Mouse (Mus musculus) mesoderm, embryonic 11.5 days (tissue): ENCODE results near the gene Diras2.

Experiments
- DNase-seq: peaks from one replicate; pipeline ENCODE4 v3.0.0-alpha.2; 2012; ENCODE audit warnings: low read depth, low spot score

The Diras2 gene

GRCm38 (mm10) chr13:52531121-52531520, at the start of gene Diras2:
Gene Diras2 (minus strand): TSS chr13:52531279.
- no peak for DNase-seq

GRCm38 (mm10) chr13:52578776-52579175, 47.7 kb upstream of the Diras2 start:
- no peak for DNase-seq

- no peak for DNase-seq
These were observed 46.9 kb upstream of the Diras2 start for GRCm38 (mm10) chr13:52577939-52578338.

- no peak for DNase-seq
These were observed 46.3 kb upstream of the Diras2 start for GRCm38 (mm10) chr13:52577326-52577920.

- no peak for DNase-seq
These were observed 45.8 kb upstream of the Diras2 start for GRCm38 (mm10) chr13:52576841-52577240.

DNA sequence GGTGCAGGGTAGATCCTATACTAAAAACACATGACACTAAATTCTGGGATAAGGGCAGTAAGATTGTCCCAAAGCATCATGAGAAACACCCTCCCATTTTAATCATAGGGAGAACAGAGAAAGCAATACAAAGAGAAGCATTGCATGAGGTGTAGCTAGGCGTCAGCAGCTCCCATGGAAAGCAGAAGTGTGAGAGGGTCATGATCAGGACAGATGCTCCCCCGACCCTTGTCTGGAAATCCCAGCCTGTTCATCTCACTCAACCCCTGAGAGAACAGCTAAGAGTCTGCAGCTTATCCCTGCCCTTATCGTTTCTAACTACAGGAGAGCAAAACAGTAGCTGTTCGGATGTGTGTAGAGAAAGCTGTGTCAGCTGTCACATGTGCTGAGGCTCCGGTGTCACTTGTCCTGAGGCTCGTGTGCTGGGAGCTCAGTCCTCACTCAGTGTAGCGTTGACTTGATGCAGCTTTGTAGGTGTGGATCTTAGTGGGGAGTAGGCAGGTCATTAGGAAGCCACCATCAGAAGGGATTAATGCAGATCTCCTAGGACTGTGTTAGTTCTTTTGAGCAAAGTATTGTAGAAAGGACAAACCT, 45.0 kb upstream of the Diras2 start:
- no peak for DNase-seq

DNA sequence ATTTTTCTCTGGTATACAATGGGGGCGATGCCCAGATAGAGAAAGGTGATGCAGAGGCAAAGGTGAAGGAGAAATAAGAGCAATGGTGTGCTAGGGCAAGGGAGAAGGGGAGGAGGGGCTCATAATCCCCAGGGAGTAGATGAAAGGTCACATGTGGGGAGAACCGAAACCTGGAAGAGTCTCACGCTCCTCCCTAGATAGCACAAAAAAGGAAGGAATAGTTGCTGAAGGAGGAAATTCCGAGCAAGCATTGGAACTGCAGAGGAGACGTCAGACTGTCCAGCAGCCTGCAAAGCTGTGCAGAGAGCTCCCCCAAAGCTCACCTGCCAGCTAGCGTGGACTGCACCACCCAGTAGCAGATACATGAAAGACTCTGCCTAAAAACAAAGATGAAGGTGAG, 44.4 kb upstream of the Diras2 start:
- DNase-seq = no peak

GRCm38 (mm10) chr13:52574311-52574710, 43.2 kb upstream of the Diras2 start:
- no peak for DNase-seq

DNA sequence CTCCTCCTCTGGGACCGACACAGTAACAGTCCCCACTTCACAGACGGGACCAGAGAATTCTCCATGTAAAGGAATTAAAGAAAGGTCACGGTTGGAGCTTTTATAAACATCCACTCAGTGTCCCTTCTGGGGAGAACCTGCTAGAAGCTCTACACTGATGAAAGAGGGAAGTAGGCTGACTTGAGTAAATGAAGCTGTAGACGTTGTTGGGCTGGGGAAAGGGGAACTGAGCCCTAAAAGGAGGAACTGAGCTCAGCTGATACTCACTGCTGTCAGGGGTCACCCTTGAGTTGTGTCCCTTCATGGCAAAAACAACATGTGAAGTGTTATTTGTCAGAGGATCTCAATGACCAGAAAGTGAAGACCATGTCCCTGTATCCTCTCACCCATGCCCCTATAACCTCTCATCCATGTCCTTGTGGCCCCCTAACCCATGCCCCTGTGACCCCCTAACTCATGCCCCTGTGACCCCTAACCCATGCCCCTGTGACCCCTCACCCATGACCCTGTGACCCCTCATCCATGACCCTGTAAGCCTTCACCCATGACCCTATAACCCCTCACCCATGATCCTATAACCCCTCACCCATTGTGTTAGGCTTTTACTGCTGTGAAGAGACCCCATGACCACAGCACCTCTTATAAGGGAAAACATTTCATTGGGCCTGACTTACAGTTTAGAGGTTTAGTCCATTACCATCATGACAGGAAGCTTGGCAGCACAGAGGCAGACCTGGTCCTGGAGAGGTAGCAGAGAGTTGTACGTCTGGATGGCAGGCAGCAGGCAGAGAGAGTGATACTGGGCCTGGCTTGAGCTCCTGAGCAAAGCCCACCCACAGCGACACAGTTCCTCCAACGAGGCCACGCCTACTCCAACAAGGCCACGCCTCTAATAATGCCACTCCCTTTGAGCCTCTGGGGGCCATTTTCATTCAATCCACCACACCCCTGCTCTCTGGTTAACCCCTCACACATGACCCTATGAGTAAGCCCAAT, 41.7 kb upstream of the Diras2 start:
- DNase-seq = no peak

GRCm38 (mm10) chr13:52571591-52572384, 40.7 kb upstream of the Diras2 start:
- DNase-seq = no peak

DNA sequence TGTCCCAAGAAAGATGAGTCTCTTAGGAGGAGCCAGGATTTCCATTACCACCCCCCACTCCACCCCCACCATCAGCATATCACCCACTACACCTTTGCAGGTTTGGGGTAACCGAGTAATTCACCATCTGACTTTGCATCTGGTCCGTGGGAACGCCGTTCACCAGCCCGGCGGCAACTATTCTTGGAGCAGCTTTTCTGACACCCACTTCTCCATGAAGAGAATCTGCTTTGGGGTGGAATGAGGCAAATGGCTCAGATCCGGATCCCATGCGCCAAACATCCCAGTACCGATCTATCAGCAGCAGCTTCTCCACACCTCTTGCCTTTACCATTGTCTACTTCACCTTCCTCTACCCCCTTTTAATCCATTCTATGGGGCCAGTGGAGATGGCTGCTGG, 39.2 kb upstream of the Diras2 start:
- DNase-seq = no peak

- no peak for DNase-seq
These were observed 38.2 kb upstream of the Diras2 start for GRCm38 (mm10) chr13:52569194-52569769.

- no peak for DNase-seq
These were observed 35.7 kb upstream of the Diras2 start for GRCm38 (mm10) chr13:52566777-52567176.

DNA sequence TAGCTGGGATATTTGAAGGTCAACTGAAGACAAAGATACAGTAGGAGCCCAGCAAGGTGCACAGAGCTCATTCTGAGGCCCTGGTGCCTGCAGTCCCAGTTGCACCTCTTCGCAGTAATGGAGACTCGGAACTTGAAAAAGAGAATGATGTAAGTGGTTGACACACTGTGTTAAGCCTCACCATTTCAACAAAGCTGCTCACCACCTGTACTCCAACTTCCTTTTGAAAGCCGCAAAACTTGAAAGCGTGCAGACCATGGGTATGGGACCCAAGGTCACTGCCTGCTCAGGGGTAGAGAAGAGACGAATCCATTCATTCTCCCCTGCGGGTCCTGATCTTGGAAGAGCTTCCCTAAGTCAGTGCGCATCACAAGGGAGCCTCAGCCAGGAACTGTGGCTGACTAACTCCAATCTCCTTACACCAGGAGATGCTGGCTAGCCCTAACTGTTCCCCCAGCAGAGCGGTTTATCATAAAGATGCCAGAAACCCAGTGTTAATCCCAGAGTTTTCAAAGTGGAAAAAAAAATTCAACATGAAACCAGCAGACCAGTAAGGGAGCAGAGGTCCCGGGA, 35.2 kb upstream of the Diras2 start:
- no peak for DNase-seq

GRCm38 (mm10) chr13:52565103-52565739, 34.1 kb upstream of the Diras2 start:
- peak; percentile 37 for DNase-seq

GRCm38 (mm10) chr13:52562166-52562571, 31.1 kb upstream of the Diras2 start:
- DNase-seq = peak; percentile 36

DNA sequence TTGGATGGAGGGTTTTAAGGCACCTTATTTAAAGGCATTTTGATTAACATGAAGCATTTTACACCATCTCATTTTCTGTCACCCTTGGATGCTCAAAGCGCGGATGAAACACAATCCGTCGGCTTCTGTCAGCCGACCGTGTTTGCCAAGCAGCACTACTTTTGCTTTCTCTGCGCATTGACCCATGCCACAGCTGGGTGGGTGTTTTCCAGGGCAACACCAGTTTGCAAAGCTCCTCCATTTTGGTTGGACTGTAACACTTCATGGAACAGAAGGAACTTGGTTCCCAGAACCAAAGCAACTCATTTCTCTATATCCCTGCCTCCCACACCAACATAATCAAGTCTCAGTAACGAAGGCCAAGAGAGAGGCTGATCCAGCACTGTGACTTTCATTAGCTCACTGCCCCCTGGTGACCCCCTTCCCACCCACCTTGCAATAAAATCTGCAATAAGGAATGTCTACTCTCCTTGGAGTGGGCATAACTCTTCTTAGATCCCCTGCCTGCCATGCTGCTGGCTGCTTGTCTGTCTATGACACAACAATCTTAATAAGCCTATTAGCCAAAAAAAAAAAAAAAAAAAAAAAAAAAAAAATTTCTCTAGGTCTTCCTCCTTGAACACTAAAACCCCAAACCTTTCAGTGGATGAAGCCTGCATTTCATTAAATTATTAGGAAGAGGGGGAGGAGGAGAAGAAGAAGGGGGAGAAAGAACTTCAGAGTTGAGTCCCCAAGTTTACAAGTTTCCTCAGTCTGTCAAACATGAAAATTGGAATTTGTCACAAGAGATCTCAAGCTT, 30.5 kb upstream of the Diras2 start:
- DNase-seq = no peak

GRCm38 (mm10) chr13:52557421-52557820, 26.3 kb upstream of the Diras2 start:
- DNase-seq = no peak

DNA sequence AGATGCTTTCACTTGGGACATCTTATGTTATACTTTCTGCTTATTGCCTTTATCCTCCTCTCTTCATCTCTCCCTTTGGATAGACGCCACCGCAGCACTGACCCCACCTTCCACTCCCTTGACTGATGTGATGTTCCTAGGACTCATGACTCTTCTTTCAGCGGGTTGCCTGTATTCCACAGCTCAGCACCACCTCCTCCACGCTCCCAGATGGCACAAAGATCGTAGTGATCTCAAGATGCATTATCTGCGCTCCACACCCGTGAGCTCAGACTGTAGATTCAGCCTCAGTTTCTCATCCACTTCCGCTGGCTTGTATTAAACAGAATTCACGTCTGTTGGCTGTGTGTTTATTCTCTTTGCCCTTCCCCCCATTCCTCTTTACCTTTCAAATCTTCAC, 23.6 kb upstream of the Diras2 start:
- DNase-seq = no peak
